Mouse (Mus musculus) liver, embryonic 14.5 days (tissue): ENCODE measurements around the gene 4933407L21Rik. TPM values are rescaled to one million over a fixed set of nuclear protein-coding genes. Genes with fewer than 3 reads are reported as not detected.
"Not testable (repeated sequence)": the region's sequence is repeated elsewhere in the genome, so short reads cannot be mapped to it uniquely, and the experiment has no call there.

ENCODE experiments used
- ATAC-seq: fragments of 200-750 bp; cut with Nextera tagmentation; 2 replicates; pipeline ENCODE4 v1.8.0; 2017; ENCODE audit warnings: moderate number of reproducible peaks, mild to moderate bottlenecking, moderate library complexity; ENCODE audit not compliant: insufficient read depth
- DNase-seq, 3 experiments: peaks; one replicate each; pipeline ENCODE4 v3.0.0-alpha.2; 2012 to 2013; ENCODE audit warnings: low read depth in 3 of 3, low spot score in 3 of 3
- H3K27ac ChIP-seq: fragments of 300-500 bp; sonication (generic); 2 replicates; pipeline ENCODE4 v1.5.1; 2014; ENCODE audit warnings: moderate library complexity, mild to moderate bottlenecking, control low read depth, inconsistent platforms
- H3K27me3 ChIP-seq: fragments of 300-500 bp; sonication (generic); 2 replicates; pipeline ENCODE4 v1.6.1; 2014; ENCODE audit warnings: mild to moderate bottlenecking, low read length, moderate library complexity; ENCODE audit not compliant: control insufficient read depth, insufficient read depth
- H3K36me3 ChIP-seq: fragments of 300-500 bp; sonication (generic); replicated peaks from 2 replicates; pipeline ENCODE4 v1.6.1; 2014; ENCODE audit warnings: low read depth; ENCODE audit not compliant: control insufficient read depth, insufficient read depth
- H3K4me1 ChIP-seq, 2 experiments: fragments of 200-500 bp in 1 of 2; fragments of 300-500 bp in 1 of 2; sonication (generic) in 1 of 2; replicated peaks; 2 replicates each; pipeline ENCODE4 v1.6.1; 2012 to 2014; ENCODE audit warnings: antibody characterized with exemption in 1 of 2, inconsistent platforms in 1 of 2, low read length in 1 of 2; ENCODE audit not compliant: control insufficient read depth in 2 of 2, insufficient read depth in 2 of 2
- H3K4me2 ChIP-seq: fragments of 300-500 bp; sonication (generic); 2 replicates; pipeline ENCODE4 v1.6.1; 2014; ENCODE audit warnings: low read depth, mild to moderate bottlenecking, control low read depth, moderate library complexity
- H3K4me3 ChIP-seq, 2 experiments: fragments of 200-500 bp in 1 of 2; fragments of 300-500 bp in 1 of 2; sonication (generic) in 1 of 2; 2 replicates each; pipeline ENCODE4 v1.5.1; 2012 to 2014; ENCODE audit warnings: low read depth in 2 of 2, low read length in 2 of 2, mild to moderate bottlenecking in 2 of 2, control low read depth in 1 of 2, inconsistent platforms in 1 of 2, moderate library complexity in 1 of 2; ENCODE audit not compliant: insufficient read depth in 1 of 2
- H3K9ac ChIP-seq: fragments of 300-500 bp; sonication (generic); replicated peaks from 2 replicates; pipeline ENCODE4 v1.6.1; 2014; ENCODE audit warnings: mild to moderate bottlenecking, control low read depth, moderate library complexity
- H3K9me3 ChIP-seq: fragments of 300-500 bp; sonication (generic); 2 replicates; pipeline ENCODE4 v1.6.1; 2016; ENCODE audit warnings: low read length, mixed read lengths; ENCODE audit not compliant: control insufficient read depth
- CTCF ChIP-seq: IDR thresholded peaks from 2 replicates; pipeline ENCODE4 v1.5.1; 2016; ENCODE audit warnings: antibody characterized with exemption, low read depth, control low read depth
- EP300 ChIP-seq: IDR thresholded peaks from 2 replicates; pipeline ENCODE4 v1.6.1; 2016; ENCODE audit warnings: antibody characterized with exemption, low read depth
- WGBS: fragments of 180-500 bp; shearing (Covaris S2); extraction: QIAGEN DNeasy Blood & Tissue Kit; methylation state at CpG from one replicate; pipeline ENCODE4 v1.1.7; 2014; ENCODE audit not compliant: insufficient replicate concordance; 5-methylcytosine and 5-hydroxymethylcytosine counted together
- polyA plus RNA-seq, 2 experiments: library from polyadenylated mRNA; depleted of rRNA in 1 of 2; stranded (reverse) in 1 of 2; unstranded in 1 of 2; fragments of >200 nt; fragmentation: Nextera tagmentation in 1 of 2; extraction: Ambion mirVana in 1 of 2; gene quantifications; 2 replicates each; pipeline versions ENCODE4 v1.2.1 to v1.2.3; 2012 to 2014

4933407L21Rik gene
- polyA plus RNA-seq, 2 experiments = 0.08 TPM; not detected in 1

DNA sequence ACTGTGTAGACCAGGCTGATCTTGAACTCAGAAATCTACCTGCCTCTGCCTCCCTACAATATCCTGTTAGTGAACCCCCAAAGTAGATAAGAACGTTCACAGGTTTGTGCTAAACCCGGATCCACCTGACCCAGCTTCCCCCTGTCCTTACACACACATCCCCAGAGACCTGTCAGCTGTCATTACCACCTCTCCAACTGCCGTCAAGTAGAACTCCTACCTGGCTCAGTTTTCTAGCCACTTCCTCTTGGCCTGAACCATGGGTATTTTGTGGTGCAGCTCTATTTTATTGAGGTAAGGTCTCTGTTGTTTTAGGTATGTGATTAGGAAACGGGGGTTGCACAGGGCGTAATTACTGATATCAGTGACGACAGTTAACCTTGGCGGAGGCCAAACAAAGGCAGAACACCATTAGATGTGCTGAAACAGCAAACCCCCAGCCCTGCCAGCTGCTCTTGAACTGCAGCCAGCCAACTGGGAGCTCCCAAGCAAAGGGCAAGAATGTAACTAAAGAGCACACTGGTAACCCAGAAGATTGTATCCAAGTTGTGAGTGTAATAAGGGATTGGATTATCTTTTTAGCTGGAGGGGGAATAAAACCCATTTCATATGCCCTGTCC lies 53.6 kb downstream of the 4933407L21Rik start:
- Histone ChIP-seq H3K27ac (no peak overlapping the region), H3K4me2 (no peak overlapping the region), H3K4me3 (no peak overlapping the region), H3K36me3 (no peaks in the 10 kb centered on the region), H3K4me1 (no peaks in the 10 kb centered on the region; a peak in 1 of 4 replicates), H3K9me3 (no peaks in the 10 kb centered on the region), H3K9ac (no peak overlapping the region), H3K27me3 (no peaks in the 10 kb centered on the region)
- WGBS = 33% methylated on average over 7 of the region's 7 CpGs
- DNase-seq (no peak), ATAC-seq (no peak)
- TF ChIP-seq CTCF = no peak
- TF ChIP-seq EP300 = no peak

DNA sequence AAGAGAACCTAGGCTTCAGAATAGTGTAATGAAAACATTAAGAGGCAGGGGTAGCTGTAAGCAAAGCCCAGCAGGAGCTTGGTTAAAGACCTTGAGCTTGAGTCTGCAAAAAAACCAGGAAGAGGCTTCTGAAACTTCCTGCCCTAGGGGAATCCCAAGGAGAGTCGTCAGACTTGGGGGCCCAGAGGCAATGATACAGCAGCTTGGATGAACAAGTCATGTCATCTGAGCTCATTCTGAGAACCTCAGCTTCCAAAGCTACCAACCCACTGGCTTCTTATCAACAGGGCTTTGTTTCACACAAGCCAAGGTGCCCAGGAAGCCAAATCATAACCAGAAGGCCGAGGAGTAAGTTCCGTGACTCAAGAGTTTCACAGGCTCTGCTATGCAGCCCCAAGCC lies 57.5 kb downstream of the 4933407L21Rik start:
- 46% methylated on average over 3 of the region's 3 CpGs for WGBS
- H3K4me1 ChIP-seq = peaks cover 0 to 6% of the 10 kb centered on the region in 2 experiments; a peak in 2 of 4 replicates
- no peaks in the 10 kb centered on the region for H3K9me3 ChIP-seq
- no peaks in the 10 kb centered on the region for H3K27me3 ChIP-seq
- H3K4me2 ChIP-seq = no peak overlapping the region
- no peak overlapping the region for H3K27ac ChIP-seq
- no peak overlapping the region for H3K4me3 ChIP-seq
- H3K36me3 ChIP-seq = no peaks in the 10 kb centered on the region
- TF ChIP-seq EP300 (no peak), CTCF (no peak)
- DNase-seq (no peak), ATAC-seq (no peak)
- no peak overlapping the region for H3K9ac ChIP-seq

DNA sequence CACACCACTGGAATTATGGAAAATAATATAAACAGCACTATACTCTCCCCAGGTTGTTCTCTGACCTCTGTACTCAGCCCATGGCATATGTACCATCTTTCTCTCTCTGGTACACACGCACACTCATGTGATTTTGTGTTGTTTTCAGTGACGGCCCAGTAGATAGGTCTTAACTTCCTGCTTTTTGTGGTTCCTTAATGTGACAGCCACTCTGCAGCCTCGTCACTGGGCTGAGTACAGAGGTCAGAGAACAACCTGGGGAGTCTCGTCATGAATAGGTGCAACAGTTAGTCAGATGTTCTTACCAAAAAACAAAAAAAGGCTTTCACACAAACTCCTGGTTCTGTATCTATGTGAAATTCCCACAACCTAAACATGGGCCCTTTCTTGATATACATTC lies 60.1 kb downstream of the 4933407L21Rik start:
- Histone ChIP-seq H3K4me3 (no peak overlapping the region), H3K4me2 (no peak overlapping the region), H3K27ac (no peak overlapping the region), H3K9me3 (no peaks in the 10 kb centered on the region), H3K27me3 (no peaks in the 10 kb centered on the region), H3K9ac (no peak overlapping the region), H3K4me1 (peaks cover 0 to 6% of the 10 kb centered on the region in 2 experiments; a peak in 1 of 4 replicates), H3K36me3 (no peaks in the 10 kb centered on the region)
- ATAC-seq = no peak
- TF ChIP-seq CTCF (no peak), EP300 (no peak)
- DNase-seq = no peak
- 16% methylated on average over 4 of the region's 4 CpGs for WGBS

DNA sequence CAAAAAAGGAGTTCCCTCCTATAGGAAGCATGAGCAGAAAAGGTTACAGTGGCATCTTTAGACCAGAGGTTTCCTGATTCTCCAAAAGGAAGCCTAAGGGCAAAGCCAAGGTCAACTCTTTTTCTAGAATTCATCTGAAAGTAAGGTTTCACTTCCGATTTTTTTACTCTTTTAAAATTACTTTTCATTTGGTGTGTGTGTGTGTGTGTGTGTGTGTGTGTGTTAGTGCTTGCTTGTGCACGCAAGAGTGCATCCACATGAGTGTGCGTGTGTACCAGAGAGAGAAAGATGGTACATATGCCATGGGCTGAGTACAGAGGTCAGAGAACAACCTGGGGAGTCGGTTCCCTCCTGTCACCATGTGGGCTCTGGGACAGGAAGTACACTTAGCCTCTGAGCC lies 60.6 kb downstream of the 4933407L21Rik start:
- WGBS = 59% methylated on average over 4 of the region's 4 CpGs
- H3K4me1 ChIP-seq, H3K27ac ChIP-seq, H3K4me2 ChIP-seq, ATAC-seq, H3K36me3 ChIP-seq, H3K4me3 ChIP-seq, H3K9me3 ChIP-seq, DNase-seq, H3K27me3 ChIP-seq, H3K9ac ChIP-seq: not testable (repeated sequence)

Other genes with a start within 250 kb of the 4933407L21Rik start
- 1.7 and 2.9 TPM in 2 replicates for gene A630001G21Rik, start 149.8 kb upstream of the 4933407L21Rik start, polyA plus RNA-seq (2012; rRNA removed)
- 1.9 and 2.6 TPM in 2 replicates for gene A630001G21Rik, start 149.8 kb upstream of the 4933407L21Rik start, polyA plus RNA-seq (2014; fragmentation: Nextera tagmentation; extraction: Ambion mirVana)
- gene Cab39, start 135.0 kb upstream of the 4933407L21Rik start, polyA plus RNA-seq (2012; rRNA removed) = 14.4 and 20.4 TPM in 2 replicates
- 15.8 and 16.9 TPM in 2 replicates for gene Cab39, start 135.0 kb upstream of the 4933407L21Rik start, polyA plus RNA-seq (2014; fragmentation: Nextera tagmentation; extraction: Ambion mirVana)
- 21.5 and 22.0 TPM in 2 replicates for gene Itm2c, start 34.2 kb upstream of the 4933407L21Rik start, polyA plus RNA-seq (2012; rRNA removed)
- 26.3 and 27.2 TPM in 2 replicates for gene Itm2c, start 34.2 kb upstream of the 4933407L21Rik start, polyA plus RNA-seq (2014; fragmentation: Nextera tagmentation; extraction: Ambion mirVana)
- gene Gpr55, start 32.5 kb downstream of the 4933407L21Rik start, polyA plus RNA-seq (2012; rRNA removed) = 0.02 and 0.04 TPM in 2 replicates
- gene Gpr55, start 32.5 kb downstream of the 4933407L21Rik start, polyA plus RNA-seq (2014; fragmentation: Nextera tagmentation; extraction: Ambion mirVana) = not detected in 2 replicates
- gene Spata3, start 88.3 kb downstream of the 4933407L21Rik start, polyA plus RNA-seq (2012; rRNA removed) = 0.05 and 0.17 TPM in 2 replicates
- gene Spata3, start 88.3 kb downstream of the 4933407L21Rik start, polyA plus RNA-seq (2014; fragmentation: Nextera tagmentation; extraction: Ambion mirVana) = 0.17 and 0.21 TPM in 2 replicates
- gene 2810459M11Rik, start 117.4 kb downstream of the 4933407L21Rik start, polyA plus RNA-seq (2012; rRNA removed) = 12.1 and 12.3 TPM in 2 replicates
- gene 2810459M11Rik, start 117.4 kb downstream of the 4933407L21Rik start, polyA plus RNA-seq (2014; fragmentation: Nextera tagmentation; extraction: Ambion mirVana) = 15.5 and 22.8 TPM in 2 replicates
- gene Psmd1, start 135.9 kb downstream of the 4933407L21Rik start, polyA plus RNA-seq (2012; rRNA removed) = 43.7 and 53.0 TPM in 2 replicates
- 104 and 107 TPM in 2 replicates for gene Psmd1, start 135.9 kb downstream of the 4933407L21Rik start, polyA plus RNA-seq (2014; fragmentation: Nextera tagmentation; extraction: Ambion mirVana)
- 0.02 TPM in 1 of 2 replicates, not detected in the other for gene Htr2b, start 183.5 kb downstream of the 4933407L21Rik start, polyA plus RNA-seq (2012; rRNA removed)
- 0.06 TPM in 1 of 2 replicates, not detected in the other for gene Htr2b, start 183.5 kb downstream of the 4933407L21Rik start, polyA plus RNA-seq (2014; fragmentation: Nextera tagmentation; extraction: Ambion mirVana)
- gene Gm21972, start 205.2 kb downstream of the 4933407L21Rik start, polyA plus RNA-seq (2012; rRNA removed) = 0.43 and 1.2 TPM in 2 replicates
- gene Gm21972, start 205.2 kb downstream of the 4933407L21Rik start, polyA plus RNA-seq (2014; fragmentation: Nextera tagmentation; extraction: Ambion mirVana) = 0.15 TPM in 1 of 2 replicates, not detected in the other
- 4.5 and 5.5 TPM in 2 replicates for gene Armc9, start 226.3 kb downstream of the 4933407L21Rik start, polyA plus RNA-seq (2012; rRNA removed)
- 8.4 and 9.9 TPM in 2 replicates for gene Armc9, start 226.3 kb downstream of the 4933407L21Rik start, polyA plus RNA-seq (2014; fragmentation: Nextera tagmentation; extraction: Ambion mirVana)